Mouse (Mus musculus): ENCODE data around the gene Smad3. TPM values are rescaled to one million over a fixed set of nuclear protein-coding genes. Genes with fewer than 3 reads are reported as not detected.

The Smad3 gene
- polyA plus RNA-seq, 1 experiment: 25.5 TPM

DNA sequence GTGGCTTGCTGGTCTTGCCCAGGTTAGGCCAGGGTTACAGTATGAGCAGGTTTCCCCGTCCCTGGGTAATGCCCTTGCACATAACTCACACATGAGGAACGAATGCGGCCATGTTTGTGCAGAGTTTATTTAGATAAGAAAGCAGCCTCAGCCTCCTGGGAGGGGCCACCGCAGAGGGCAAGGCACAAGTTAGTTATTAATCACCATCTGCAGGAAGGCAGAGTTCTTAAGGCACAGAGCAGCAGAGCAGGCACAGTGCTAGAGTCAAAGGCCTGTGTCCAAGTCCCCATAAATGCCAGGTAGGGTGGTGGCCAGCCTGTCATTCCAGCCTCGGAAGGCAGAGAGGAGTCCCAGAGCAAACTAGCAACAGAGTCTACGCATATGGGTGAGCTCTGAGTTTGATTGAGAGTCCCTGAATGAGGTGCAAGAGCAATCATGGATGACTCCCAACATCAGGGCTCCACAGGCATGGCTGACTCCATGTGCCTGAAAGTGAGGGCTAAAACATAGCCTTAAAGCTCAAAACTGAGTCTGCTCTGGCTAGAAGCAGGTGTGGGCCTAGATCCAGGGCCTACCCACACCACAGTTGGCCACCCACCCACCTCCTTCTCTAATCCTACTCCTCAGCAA is 17.2 kb upstream of the Smad3 start:
- Histone ChIP-seq H3K4me2 (ENCODE audit: low read depth) (no peak overlapping the region), H3K36me3 (ENCODE audit: control insufficient read depth, insufficient read depth) (no peaks in the 10 kb centered on the region), H3K79me2 (ENCODE audit: control insufficient read depth, insufficient read depth) (no peaks in the 10 kb centered on the region), H3K4me3 (no peak overlapping the region), H3ac (ENCODE audit: control insufficient read depth, insufficient read length) (no peak overlapping the region), H3K27me3 (ENCODE audit: control insufficient read depth, insufficient read depth, insufficient read length) (no peaks in the 10 kb centered on the region)
- no peak for TF ChIP-seq CEBPB (IDR thresholded peaks at IDR 0.05; ENCODE audit: insufficient read depth, poor library complexity, severe bottlenecking)
- no peak for TF ChIP-seq TCF3 (IDR thresholded peaks at IDR 0.05; ENCODE audit: insufficient read length, low read depth)
- no peak for TF ChIP-seq MYOD1 (IDR thresholded peaks at IDR 0.05; ENCODE audit: control insufficient read depth in 1 of 3, insufficient read length in 2 of 3, low read depth in 2 of 3)
- no peak for TF ChIP-seq E2F4 (IDR thresholded peaks at IDR 0.05; ENCODE audit: insufficient read depth)
- no peak for TF ChIP-seq USF1 (IDR thresholded peaks at IDR 0.05; ENCODE audit: low read depth)

DNA sequence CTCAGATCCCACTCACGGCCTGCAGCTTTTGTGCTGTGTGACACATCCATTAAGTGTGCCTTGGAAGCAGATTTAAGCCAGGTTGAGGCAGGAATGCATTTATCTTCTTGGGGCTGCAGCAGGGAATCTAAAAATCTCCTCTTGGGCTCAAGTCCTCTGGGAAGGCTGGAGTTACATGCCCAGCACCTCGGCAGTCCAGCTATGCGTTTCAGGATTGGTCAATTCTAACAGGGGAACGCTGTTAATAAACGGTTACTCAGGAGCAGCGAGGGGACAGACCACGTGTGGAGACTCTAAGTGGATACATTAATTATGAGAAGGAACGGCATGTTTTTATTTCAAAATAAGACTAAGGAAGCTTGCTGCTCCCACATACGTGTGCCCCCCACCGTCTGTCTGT is 14.7 kb upstream of the Smad3 start:
- Histone ChIP-seq H3K4me2 (ENCODE audit: low read depth) (no peak overlapping the region), H3K79me2 (ENCODE audit: control insufficient read depth, insufficient read depth) (no peaks in the 10 kb centered on the region), H3K36me3 (ENCODE audit: control insufficient read depth, insufficient read depth) (no peaks in the 10 kb centered on the region), H3K27me3 (ENCODE audit: control insufficient read depth, insufficient read depth, insufficient read length) (no peaks in the 10 kb centered on the region), H3K4me3 (no peak overlapping the region), H3ac (ENCODE audit: control insufficient read depth, insufficient read length) (no peak overlapping the region)
- TF ChIP-seq MAX (IDR thresholded peaks at IDR 0.05; ENCODE audit: low read depth) (no peak), SRF (IDR thresholded peaks at IDR 0.05; ENCODE audit: control insufficient read depth, insufficient read length, low read depth) (no peak), TCF3 (IDR thresholded peaks at IDR 0.05; ENCODE audit: insufficient read length, low read depth) (no peak), CEBPB (IDR thresholded peaks at IDR 0.05; ENCODE audit: insufficient read depth, poor library complexity, severe bottlenecking) (no peak), MYOG (IDR thresholded peaks at IDR 0.05; ENCODE audit: control insufficient read depth in 1 of 3, insufficient read depth in 1 of 3, insufficient read length in 2 of 3, low read depth in 2 of 3) (no peak), POLR2AphosphoS2 (IDR thresholded peaks at IDR 0.05; ENCODE audit: insufficient read length, low read depth) (no peak), E2F4 (IDR thresholded peaks at IDR 0.05; ENCODE audit: insufficient read depth) (no peak), TCF12 (IDR thresholded peaks at IDR 0.05; ENCODE audit: insufficient read depth, poor library complexity, severe bottlenecking) (no peak), USF1 (IDR thresholded peaks at IDR 0.05; ENCODE audit: low read depth) (no peak), REST (IDR thresholded peaks at IDR 0.05; ENCODE audit: insufficient read depth, insufficient read length) (no peak), MYOD1 (IDR thresholded peaks at IDR 0.05; ENCODE audit: control insufficient read depth in 1 of 3, insufficient read length in 2 of 3, low read depth in 2 of 3) (no peak), POLR2A (IDR thresholded peaks at IDR 0.05; ENCODE audit: insufficient read length, low read depth) (no peak)

DNA sequence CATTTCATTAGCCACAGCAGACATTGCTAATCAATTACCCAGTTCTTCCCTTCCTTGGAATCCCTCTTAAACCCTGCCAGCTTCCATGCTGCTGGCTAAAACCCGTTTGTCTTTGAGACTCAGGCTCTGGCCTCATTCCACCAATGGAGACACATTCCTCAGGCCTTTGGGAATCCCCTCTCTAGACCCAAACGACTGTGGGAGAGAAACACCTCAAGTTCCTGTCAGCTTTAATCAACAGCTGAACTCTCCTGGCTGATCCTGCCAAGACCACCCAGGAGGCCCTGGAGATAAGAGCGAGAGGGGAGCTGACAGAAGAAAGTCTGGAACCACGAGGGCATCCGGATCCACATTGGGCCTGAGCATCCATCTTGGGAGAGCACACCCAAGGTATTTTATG is 13.9 kb upstream of the Smad3 start:
- no peak for TF ChIP-seq REST (IDR thresholded peaks at IDR 0.05; ENCODE audit: insufficient read depth, insufficient read length)
- TF ChIP-seq MYOG (IDR thresholded peaks at IDR 0.05; ENCODE audit: control insufficient read depth in 1 of 3, insufficient read depth in 1 of 3, insufficient read length in 2 of 3, low read depth in 2 of 3): no peak
- TF ChIP-seq TCF12 (IDR thresholded peaks at IDR 0.05; ENCODE audit: insufficient read depth, poor library complexity, severe bottlenecking): no peak
- TF ChIP-seq USF1 (IDR thresholded peaks at IDR 0.05; ENCODE audit: low read depth): no peak
- TF ChIP-seq POLR2AphosphoS2 (IDR thresholded peaks at IDR 0.05; ENCODE audit: insufficient read length, low read depth): no peak
- no peak for TF ChIP-seq MAX (IDR thresholded peaks at IDR 0.05; ENCODE audit: low read depth)
- no peak for TF ChIP-seq POLR2A (IDR thresholded peaks at IDR 0.05; ENCODE audit: insufficient read length, low read depth)
- no peak for TF ChIP-seq E2F4 (IDR thresholded peaks at IDR 0.05; ENCODE audit: insufficient read depth)
- TF ChIP-seq SRF (IDR thresholded peaks at IDR 0.05; ENCODE audit: control insufficient read depth, insufficient read length, low read depth): no peak
- no peak for TF ChIP-seq CEBPB (IDR thresholded peaks at IDR 0.05; ENCODE audit: insufficient read depth, poor library complexity, severe bottlenecking)
- TF ChIP-seq TCF3 (IDR thresholded peaks at IDR 0.05; ENCODE audit: insufficient read length, low read depth): no peak
- TF ChIP-seq MYOD1 (IDR thresholded peaks at IDR 0.05; ENCODE audit: control insufficient read depth in 1 of 3, insufficient read length in 2 of 3, low read depth in 2 of 3): no peak
- Histone ChIP-seq H3K36me3 (ENCODE audit: control insufficient read depth, insufficient read depth) (no peaks in the 10 kb centered on the region), H3K4me3 (no peak overlapping the region)

DNA sequence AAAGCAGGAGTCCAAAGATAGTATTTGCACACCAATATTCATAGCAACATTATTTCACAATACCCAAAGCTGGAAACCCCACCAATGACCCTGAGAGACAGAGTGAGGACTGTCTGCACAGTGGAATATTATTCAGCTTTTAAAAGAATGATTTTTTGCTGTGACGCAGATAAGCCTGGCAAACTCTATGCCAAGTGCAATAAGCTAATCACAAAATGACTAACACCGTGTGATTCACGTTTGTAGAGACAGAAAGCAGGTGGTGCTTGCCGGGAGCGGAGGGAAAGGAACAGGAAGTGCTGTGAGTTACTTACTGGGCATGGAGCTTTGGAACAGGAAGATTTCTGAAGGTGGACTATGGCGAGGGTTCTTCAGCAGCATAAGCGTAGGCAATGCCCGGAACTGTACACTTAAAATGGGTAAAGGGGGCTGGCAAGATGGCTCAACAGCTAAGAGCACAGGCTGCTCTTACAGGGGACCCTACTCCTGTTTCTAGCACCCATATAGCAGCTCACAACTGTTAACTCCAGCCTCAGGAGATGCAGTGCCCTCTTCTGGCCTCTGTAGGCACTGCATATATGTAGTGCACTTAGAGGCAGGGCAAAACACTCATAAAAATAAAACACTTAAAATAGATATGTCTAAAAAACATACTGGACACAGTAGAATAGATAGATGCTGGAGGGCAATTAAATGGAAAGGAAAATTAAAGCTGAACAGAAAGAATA is 3.7 kb upstream of the Smad3 start:
- Histone ChIP-seq H3K36me3 (ENCODE audit: control insufficient read depth, insufficient read depth) (no peaks in the 10 kb centered on the region), H3K79me2 (ENCODE audit: control insufficient read depth, insufficient read depth) (no peaks in the 10 kb centered on the region), H3K4me3 (no peak overlapping the region), H3K4me2 (ENCODE audit: low read depth) (no peak overlapping the region), H3ac (ENCODE audit: control insufficient read depth, insufficient read length) (no peak overlapping the region), H3K27me3 (ENCODE audit: control insufficient read depth, insufficient read depth, insufficient read length) (no peaks in the 10 kb centered on the region)
- TF ChIP-seq REST (IDR thresholded peaks at IDR 0.05; ENCODE audit: insufficient read depth, insufficient read length): no peak
- no peak for TF ChIP-seq MYOG (IDR thresholded peaks at IDR 0.05; ENCODE audit: control insufficient read depth in 1 of 3, insufficient read depth in 1 of 3, insufficient read length in 2 of 3, low read depth in 2 of 3)
- TF ChIP-seq E2F4 (IDR thresholded peaks at IDR 0.05; ENCODE audit: insufficient read depth): no peak
- TF ChIP-seq TCF12 (IDR thresholded peaks at IDR 0.05; ENCODE audit: insufficient read depth, poor library complexity, severe bottlenecking): no peak
- no peak for TF ChIP-seq POLR2A (IDR thresholded peaks at IDR 0.05; ENCODE audit: insufficient read length, low read depth)
- no peak for TF ChIP-seq MAX (IDR thresholded peaks at IDR 0.05; ENCODE audit: low read depth)
- no peak for TF ChIP-seq MYOD1 (IDR thresholded peaks at IDR 0.05; ENCODE audit: control insufficient read depth in 1 of 3, insufficient read length in 2 of 3, low read depth in 2 of 3)
- TF ChIP-seq TCF3 (IDR thresholded peaks at IDR 0.05; ENCODE audit: insufficient read length, low read depth): no peak
- no peak for TF ChIP-seq USF1 (IDR thresholded peaks at IDR 0.05; ENCODE audit: low read depth)
- no peak for TF ChIP-seq POLR2AphosphoS2 (IDR thresholded peaks at IDR 0.05; ENCODE audit: insufficient read length, low read depth)
- no peak for TF ChIP-seq CEBPB (IDR thresholded peaks at IDR 0.05; ENCODE audit: insufficient read depth, poor library complexity, severe bottlenecking)
- no peak for TF ChIP-seq SRF (IDR thresholded peaks at IDR 0.05; ENCODE audit: control insufficient read depth, insufficient read length, low read depth)

More for the DNA sequence above, 13.9 kb upstream of the Smad3 start:
- H3K4me2 ChIP-seq (ENCODE audit: low read depth): no peak overlapping the region
- H3ac ChIP-seq (ENCODE audit: control insufficient read depth, insufficient read length): no peak overlapping the region
- no peaks in the 10 kb centered on the region for H3K79me2 ChIP-seq (ENCODE audit: control insufficient read depth, insufficient read depth)
- no peaks in the 10 kb centered on the region for H3K27me3 ChIP-seq (ENCODE audit: control insufficient read depth, insufficient read depth, insufficient read length)
